Mouse (Mus musculus) lung, embryonic 16.5 days (tissue): Measurements from ENCODE around the gene Gtpbp8. TPM values are rescaled to one million over a fixed set of nuclear protein-coding genes. Genes with fewer than 3 reads are reported as not detected.

Experiments
- ATAC-seq: fragments of 200-750 bp; cut with Nextera tagmentation; 2 replicates; pipeline ENCODE4 v1.8.0; 2017; ENCODE audit warnings: low read depth, mild to moderate bottlenecking, moderate library complexity
- H3K27ac ChIP-seq: fragments of 300-500 bp; sonication (generic); 2 replicates; pipeline ENCODE4 v1.5.1; 2014; ENCODE audit warnings: mild to moderate bottlenecking, control low read depth, low read length
- H3K27me3 ChIP-seq: fragments of 300-500 bp; sonication (generic); 2 replicates; pipeline ENCODE4 v1.6.1; 2014; ENCODE audit warnings: low read depth, low read length, mixed read lengths; ENCODE audit not compliant: control insufficient read depth, insufficient read depth
- H3K36me3 ChIP-seq: fragments of 300-500 bp; sonication (generic); 2 replicates; pipeline ENCODE4 v1.6.1; 2014; ENCODE audit warnings: low read length; ENCODE audit not compliant: control insufficient read depth, insufficient read depth
- H3K4me1 ChIP-seq: fragments of 300-500 bp; sonication (generic); replicated peaks from 2 replicates; pipeline ENCODE4 v1.6.1; 2014; ENCODE audit warnings: low read length, mixed read lengths; ENCODE audit not compliant: control insufficient read depth, insufficient read depth
- H3K4me2 ChIP-seq: fragments of 300-500 bp; sonication (generic); 2 replicates; pipeline ENCODE4 v1.6.1; 2014; ENCODE audit warnings: low read depth, low read length, control low read depth
- H3K4me3 ChIP-seq: fragments of 300-500 bp; sonication (generic); 2 replicates; pipeline ENCODE4 v1.5.1; 2014; ENCODE audit warnings: mild to moderate bottlenecking, low read length, control low read depth
- H3K9ac ChIP-seq: fragments of 300-500 bp; sonication (generic); 2 replicates; pipeline ENCODE4 v1.6.1; 2014; ENCODE audit warnings: low read length, control low read depth
- H3K9me3 ChIP-seq: fragments of 300-500 bp; sonication (generic); 2 replicates; pipeline ENCODE4 v1.6.1; 2016; ENCODE audit warnings: low read length; ENCODE audit not compliant: control insufficient read depth
- WGBS: fragments of 180-500 bp; shearing (Covaris S2); extraction: QIAGEN DNeasy Blood & Tissue Kit; methylation state at CpG from one replicate; pipeline ENCODE4 v1.1.7; 2014; 5-methylcytosine and 5-hydroxymethylcytosine counted together
- polyA plus RNA-seq: library from polyadenylated mRNA; unstranded; fragments of >200 nt; fragmentation: Nextera tagmentation; extraction: Ambion mirVana; gene quantifications from 2 replicates; pipeline ENCODE4 v1.2.1, GENCODE M21; 2015

The Gtpbp8 gene
- polyA plus RNA-seq, 1 experiment from 2014 or later, result 29.7 TPM

- Histone ChIP-seq H3K9ac (no peak overlapping the region), H3K4me3 (no peak overlapping the region), H3K4me2 (no peak overlapping the region), H3K4me1 (peaks cover 18% of the 10 kb centered on the region), H3K9me3 (no peaks in the 10 kb centered on the region), H3K36me3 (no peaks in the 10 kb centered on the region), H3K27me3 (no peaks in the 10 kb centered on the region), H3K27ac (peak overlapping the region; percentile 51)
- 46% methylated on average over 7 of the region's 7 CpGs for WGBS
- peak; percentile 67 for ATAC-seq
Observed at GRCm38 (mm10) chr16:44719349-44719748, 26.8 kb downstream of the Gtpbp8 start.

GRCm38 (mm10) chr16:44717838-44718237 is 28.3 kb downstream of the Gtpbp8 start:
- Histone ChIP-seq H3K4me1 (peaks cover 10% of the 10 kb centered on the region), H3K9me3 (no peaks in the 10 kb centered on the region), H3K4me3 (no peak overlapping the region), H3K9ac (no peak overlapping the region), H3K36me3 (no peaks in the 10 kb centered on the region), H3K27me3 (no peaks in the 10 kb centered on the region), H3K4me2 (no peak overlapping the region), H3K27ac (no peak overlapping the region)
- WGBS, result 77% methylated on average over 2 of the region's 2 CpGs
- ATAC-seq, result no peak

GRCm38 (mm10) chr16:44717141-44717634 is 29.0 kb downstream of the Gtpbp8 start:
- H3K27ac ChIP-seq, result no peak overlapping the region
- ATAC-seq, result no peak
- H3K4me1 ChIP-seq, result peaks cover 6% of the 10 kb centered on the region
- H3K4me2 ChIP-seq, result no peak overlapping the region
- H3K27me3 ChIP-seq, result no peaks in the 10 kb centered on the region
- 81% methylated on average over 2 of the region's 2 CpGs for WGBS
- no peak overlapping the region for H3K4me3 ChIP-seq
- H3K9me3 ChIP-seq, result no peaks in the 10 kb centered on the region
- H3K9ac ChIP-seq, result no peak overlapping the region
- no peaks in the 10 kb centered on the region for H3K36me3 ChIP-seq

GRCm38 (mm10) chr16:44716305-44717140 is 29.6 kb downstream of the Gtpbp8 start:
- H3K36me3 ChIP-seq, result no peaks in the 10 kb centered on the region
- H3K27me3 ChIP-seq, result no peaks in the 10 kb centered on the region
- no peak overlapping the region for H3K27ac ChIP-seq
- no peak overlapping the region for H3K4me2 ChIP-seq
- H3K4me1 ChIP-seq, result peaks cover 6% of the 10 kb centered on the region
- H3K4me3 ChIP-seq, result no peak overlapping the region
- ATAC-seq, result peak; percentile 46; the same call in 1 of the 2 replicates
- 35% methylated on average over 10 of the region's 10 CpGs for WGBS
- no peak overlapping the region for H3K9ac ChIP-seq
- H3K9me3 ChIP-seq, result no peaks in the 10 kb centered on the region

DNA sequence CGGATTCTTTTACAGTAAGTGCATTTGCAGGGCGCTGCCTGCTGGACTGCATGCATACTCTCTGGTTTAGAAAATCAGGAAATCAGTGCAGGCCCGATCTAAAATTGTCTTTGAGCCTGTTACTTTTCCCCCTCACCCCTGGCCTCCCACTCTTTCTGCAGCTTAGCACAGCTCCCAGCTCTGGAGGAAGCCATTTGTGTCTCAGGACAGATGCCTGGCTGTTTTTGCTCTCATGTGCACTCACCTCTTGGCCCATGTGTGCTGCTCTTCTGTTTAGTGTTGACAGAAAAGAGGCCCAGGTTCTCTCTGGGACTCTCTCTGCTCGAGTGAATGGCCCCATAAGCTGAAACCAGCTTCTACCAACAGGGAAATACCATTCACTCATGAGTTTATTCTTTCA is 42.7 kb downstream of the Gtpbp8 start:
- H3K4me1 ChIP-seq, result peaks cover 6% of the 10 kb centered on the region; the same call in 1 of the 2 replicates
- no peak overlapping the region for H3K4me3 ChIP-seq
- H3K27me3 ChIP-seq, result no peaks in the 10 kb centered on the region
- H3K4me2 ChIP-seq, result no peak overlapping the region
- peak; percentile 39; the same call in 1 of the 2 replicates for ATAC-seq
- 33% methylated on average over 4 of the region's 4 CpGs for WGBS
- H3K36me3 ChIP-seq, result no peaks in the 10 kb centered on the region
- peak overlapping the region; percentile 59 for H3K27ac ChIP-seq
- no peak overlapping the region for H3K9ac ChIP-seq
- no peaks in the 10 kb centered on the region for H3K9me3 ChIP-seq

DNA sequence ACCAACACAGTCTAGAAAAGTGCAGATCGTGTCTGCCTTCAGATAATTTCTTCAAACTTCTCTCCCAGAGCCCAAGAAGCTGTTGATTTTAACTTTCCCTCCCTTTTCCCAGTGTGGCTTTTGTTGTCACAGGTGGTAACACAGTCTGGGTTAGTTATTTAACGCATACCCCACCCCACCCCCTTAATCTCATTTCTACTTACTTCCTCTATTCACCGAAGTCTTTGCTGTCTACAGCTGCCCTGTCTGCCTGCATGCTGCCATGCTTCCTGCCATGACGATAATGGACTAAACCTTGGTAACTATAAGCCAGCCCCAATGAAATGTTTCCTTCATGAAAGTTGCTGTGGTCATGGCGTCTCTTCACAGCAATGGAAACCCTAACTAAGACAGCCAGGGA is 43.9 kb downstream of the Gtpbp8 start:
- WGBS, result 65% methylated on average over 5 of the region's 5 CpGs
- no peak for ATAC-seq

GRCm38 (mm10) chr16:44701155-44701554 is 45.0 kb downstream of the Gtpbp8 start:
- ATAC-seq, result no peak
- no peak overlapping the region for H3K4me2 ChIP-seq
- WGBS, result 85% methylated on average over 3 of the region's 3 CpGs
- no peak overlapping the region for H3K9ac ChIP-seq
- no peak overlapping the region for H3K4me3 ChIP-seq
- no peaks in the 10 kb centered on the region for H3K9me3 ChIP-seq
- peaks cover 22% of the 10 kb centered on the region for H3K4me1 ChIP-seq
- no peak overlapping the region for H3K27ac ChIP-seq
- no peaks in the 10 kb centered on the region for H3K36me3 ChIP-seq
- no peaks in the 10 kb centered on the region for H3K27me3 ChIP-seq

More for the DNA sequence above, 43.9 kb downstream of the Gtpbp8 start:
- Histone ChIP-seq H3K4me1 (peaks cover 16% of the 10 kb centered on the region), H3K4me2 (no peak overlapping the region), H3K27ac (no peak overlapping the region), H3K9ac (no peak overlapping the region), H3K36me3 (no peaks in the 10 kb centered on the region), H3K4me3 (no peak overlapping the region), H3K9me3 (no peaks in the 10 kb centered on the region), H3K27me3 (no peaks in the 10 kb centered on the region)

DNA sequence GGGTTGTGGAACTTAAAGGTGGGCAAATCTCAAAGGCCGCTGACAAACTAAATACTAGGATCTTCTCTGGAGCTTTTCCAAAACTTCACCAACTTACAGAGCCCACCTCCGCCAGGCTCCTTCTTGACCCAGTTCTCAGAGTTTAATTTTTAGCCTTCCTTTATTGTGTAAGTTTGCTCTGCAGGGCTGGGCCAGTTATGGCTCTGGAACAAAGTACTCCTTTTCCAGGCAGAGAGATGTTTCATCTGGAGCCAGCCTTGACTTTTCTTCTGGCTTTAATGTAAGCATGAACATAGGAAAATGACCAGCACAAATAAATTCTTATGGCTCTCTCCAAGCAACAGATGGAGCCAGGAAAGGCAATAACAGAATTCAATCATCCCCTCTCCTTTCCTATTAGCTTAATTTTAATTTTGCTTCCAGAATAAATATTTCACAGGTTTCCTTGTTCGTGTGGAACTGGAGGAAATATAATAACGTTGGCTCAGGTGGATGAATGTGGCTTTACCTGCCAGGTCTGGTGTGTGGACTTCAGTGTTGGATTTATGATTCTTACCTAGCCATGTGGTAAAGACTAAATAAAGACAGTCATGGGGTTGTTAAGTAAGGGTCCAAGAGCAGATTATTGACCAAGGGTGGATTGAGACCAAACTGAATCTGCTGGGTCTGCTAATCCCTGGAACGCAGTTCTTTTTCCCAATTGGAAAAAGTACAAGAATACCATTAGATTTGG is 48.5 kb downstream of the Gtpbp8 start:
- Histone ChIP-seq H3K4me2 (no peak overlapping the region), H3K27ac (peak overlapping the region; percentile 93), H3K27me3 (no peaks in the 10 kb centered on the region), H3K9ac (no peak overlapping the region), H3K4me1 (peaks cover 17% of the 10 kb centered on the region), H3K36me3 (no peaks in the 10 kb centered on the region), H3K4me3 (no peak overlapping the region), H3K9me3 (no peaks in the 10 kb centered on the region)
- 59% methylated on average over 5 of the region's 5 CpGs for WGBS
- ATAC-seq, result no peak
